ENCODE assay signal across 8 mouse cellular contexts in the genomic region with DNA sequence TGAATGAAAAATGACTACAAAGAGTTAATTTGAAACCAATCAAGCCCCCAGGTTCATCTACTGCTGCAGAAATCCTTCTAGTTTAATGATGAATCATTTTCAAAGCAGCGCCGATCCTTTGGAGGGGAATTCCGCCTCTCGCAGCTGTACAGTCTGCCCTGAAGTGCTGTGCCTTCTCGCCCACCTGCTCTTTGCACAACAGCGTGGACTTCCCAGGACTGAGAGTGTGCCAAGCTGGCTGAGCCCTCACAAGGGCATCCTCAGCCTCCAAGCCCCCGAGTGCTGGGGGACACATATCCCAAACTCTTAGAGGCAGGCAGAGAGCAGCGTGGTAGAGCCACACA.
DNase-seq lines count a peak whose midpoint lies in the region; ATAC-seq lines count a peak whose summit lies in the region.
"Had no signal": no experiment of that assay in that cellular context is flagged by ENCODE, and none has a peak within 500 bp of the region (broad histone marks: within the 10 kb centered on the region; RNA-seq: fewer than 3 reads in every experiment).

No protein-coding gene starts in this region.

- H3K36me3 ChIP-seq in neural tube, embryonic 11.5 days (ENCODE audit: control insufficient read depth, insufficient read depth, low read length), result no peaks in the 10 kb centered on the region
- no peaks in the 10 kb centered on the region for H3K36me3 ChIP-seq in forebrain, embryonic 16.5 days (ENCODE audit: control insufficient read depth, insufficient read depth)
- H3K36me3 ChIP-seq in limb, embryonic 15.5 days, result no peaks in the 10 kb centered on the region

- H3K27me3 ChIP-seq in neural tube, embryonic 11.5 days (ENCODE audit: control insufficient read depth, insufficient read depth, low read length), result no peaks in the 10 kb centered on the region
- H3K27me3 ChIP-seq in forebrain, embryonic 16.5 days (replicated peaks; ENCODE audit: control insufficient read depth, insufficient read depth, low read length), result no peaks in the 10 kb centered on the region
- peaks cover 4% of the 10 kb centered on the region; the same call in 1 of the 2 replicates for H3K27me3 ChIP-seq in limb, embryonic 15.5 days

- WGBS in neural tube, embryonic 11.5 days, result 64% methylated on average over 8 of the region's 8 CpGs
- WGBS in forebrain, embryonic 16.5 days, result 12% methylated on average over 8 of the region's 8 CpGs
- 14% methylated on average over 8 of the region's 8 CpGs for WGBS in limb, embryonic 15.5 days

- H3K9me3 ChIP-seq in neural tube, embryonic 11.5 days (ENCODE audit: control insufficient read depth, low read length), result no peaks in the 10 kb centered on the region
- no peaks in the 10 kb centered on the region for H3K9me3 ChIP-seq in forebrain, embryonic 16.5 days (ENCODE audit: control insufficient read depth, low read length)
- H3K9me3 ChIP-seq in limb, embryonic 15.5 days, result no peaks in the 10 kb centered on the region

- H3K4me3 ChIP-seq in neural tube, embryonic 11.5 days (ENCODE audit: low read depth, low read length), result no peak overlapping the region
- peak overlapping the region; percentile 30 for H3K4me3 ChIP-seq in forebrain, embryonic 16.5 days (replicated peaks; ENCODE audit: low read length)
- peak overlapping the region; percentile 16 for H3K4me3 ChIP-seq in limb, embryonic 15.5 days

- DNase-seq in neural tube, embryonic 11.5 days (ENCODE audit: low spot score), result no peak
- DNase-seq in neural tube, embryonic 10.5 days (ENCODE audit: extremely low spot score, low spot score), result no peak
- DNase-seq in thymus, adult 18-20 months, result no peak
- DNase-seq in left cerebral cortex, adult 18-20 months (ENCODE audit: low spot score in 2 of 2), result no peak
- DNase-seq in right cerebral cortex, postnatal 36 days (ENCODE audit: low spot score in 2 of 2), result no peak
- DNase-seq: liver, postnatal 0 days had no signal

- no peaks in the 10 kb centered on the region for H3K4me1 ChIP-seq in neural tube, embryonic 11.5 days (ENCODE audit: control insufficient read depth, insufficient read depth, low read length)
- H3K4me1 ChIP-seq in forebrain, embryonic 16.5 days (replicated peaks; ENCODE audit: control insufficient read depth, insufficient read depth, low read length), result peaks cover 14% of the 10 kb centered on the region
- peaks cover 19% of the 10 kb centered on the region for H3K4me1 ChIP-seq in limb, embryonic 15.5 days

- no peak for ATAC-seq in neural tube, embryonic 11.5 days (ENCODE audit: insufficient read depth, low FRiP score, low TSS enrichment)
- ATAC-seq in forebrain, embryonic 16.5 days, result peak; percentile 52
- ATAC-seq in limb, embryonic 15.5 days (ENCODE audit: insufficient number of reproducible peaks, low FRiP score, low TSS enrichment, low read depth), result no peak
- ATAC-seq: liver, postnatal 0 days had no signal

- H3K9ac ChIP-seq in neural tube, embryonic 11.5 days (ENCODE audit: low read length), result no peak overlapping the region
- no peak overlapping the region; the same call in 1 of the 2 replicates for H3K9ac ChIP-seq in forebrain, embryonic 16.5 days (replicated peaks; ENCODE audit: low read depth, low read length)
- H3K9ac ChIP-seq in limb, embryonic 15.5 days, result no peak overlapping the region
- H3K9ac ChIP-seq: liver, postnatal 0 days had no signal

- H3K4me2 ChIP-seq in neural tube, embryonic 11.5 days (ENCODE audit: low read depth), result peak overlapping the region; percentile 15; the same call in 1 of the 2 replicates
- H3K4me2 ChIP-seq in forebrain, embryonic 16.5 days (ENCODE audit: low read length), result peak overlapping the region; percentile 57
- H3K4me2 ChIP-seq in limb, embryonic 15.5 days, result peak overlapping the region; percentile 42

- H3K27ac ChIP-seq in neural tube, embryonic 11.5 days (ENCODE audit: low read depth, low read length), result no peak overlapping the region
- no peak overlapping the region for H3K27ac ChIP-seq in forebrain, embryonic 16.5 days (ENCODE audit: low read length)
- peak overlapping the region; percentile 54 for H3K27ac ChIP-seq in limb, embryonic 15.5 days
